Mouse (Mus musculus): ENCODE data around the gene Srpr. TPM values are rescaled to one million over a fixed set of nuclear protein-coding genes. Genes with fewer than 3 reads are reported as not detected.

Gene Srpr
- polyA plus RNA-seq, 3 experiments from 2014 or later, result 87.5 to 100 (median 90.5) TPM

GRCm38 (mm10) chr9:35263431-35263830 is 63.5 kb downstream of the Srpr start:
- ATAC-seq, result no peak

DNA sequence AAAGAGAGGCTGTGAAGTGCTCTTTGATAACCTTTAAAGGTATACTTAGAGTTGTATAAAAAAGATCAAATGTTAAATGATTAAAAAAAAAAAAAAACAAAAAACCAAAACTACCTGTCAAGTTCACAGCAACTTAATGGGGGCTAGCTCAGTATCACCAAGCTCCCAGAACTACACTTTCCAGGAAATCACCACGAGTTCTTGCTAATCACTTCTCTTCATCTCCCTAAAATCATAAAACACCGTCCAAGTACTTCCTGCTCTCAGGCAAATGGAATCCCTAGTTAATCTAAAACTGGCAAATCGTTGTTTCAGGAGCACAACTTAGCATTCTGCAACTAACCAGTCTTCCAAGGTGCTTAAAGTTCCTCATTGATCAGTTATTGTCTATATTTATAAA is 64.5 kb downstream of the Srpr start:
- no peak for ATAC-seq

DNA sequence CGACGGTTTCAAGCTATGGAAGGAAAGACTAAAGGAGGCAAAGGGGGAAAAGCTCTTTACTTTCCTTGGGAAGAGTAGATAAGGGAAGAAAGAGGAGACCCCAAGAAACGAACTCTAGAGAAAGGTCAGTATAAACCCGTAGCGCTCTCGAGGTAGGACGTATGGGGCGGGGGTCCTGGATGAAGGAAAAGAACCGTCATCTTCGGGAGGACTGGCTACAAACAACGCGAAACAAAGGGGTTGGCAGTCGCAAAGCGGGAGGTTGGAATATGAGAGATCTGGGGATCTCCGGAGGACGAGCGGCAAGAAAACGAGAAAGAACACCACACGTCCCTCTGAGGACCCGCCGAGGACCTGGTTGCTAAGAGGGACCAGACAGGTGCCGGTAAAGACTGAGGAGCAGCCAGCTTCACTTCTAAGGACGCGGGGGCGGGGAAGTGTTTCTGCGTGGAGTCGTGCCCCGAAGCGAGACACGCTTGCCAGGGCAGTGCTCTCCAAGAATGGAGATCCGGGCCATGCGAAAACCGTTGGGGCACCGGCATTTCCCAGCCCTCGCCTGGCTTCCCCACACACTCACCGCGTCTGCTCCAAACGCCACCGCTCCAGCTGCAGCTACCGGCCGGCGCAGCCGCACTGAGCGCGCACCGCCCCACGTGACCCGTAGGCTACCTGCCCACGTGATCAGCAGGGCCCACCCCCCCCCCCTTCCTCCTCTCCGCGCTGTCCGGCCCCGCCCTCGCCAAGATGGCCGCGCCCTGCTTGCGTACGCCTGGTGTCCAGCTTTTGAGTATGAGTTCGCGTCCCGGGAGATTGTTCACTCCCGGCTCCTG is 67.4 kb downstream of the Srpr start, which contains the start of the genes Fam118b and Rpusd4:
Gene Fam118b (minus strand): TSS at position 660 of the 830 bp plus-strand sequence.
Gene Rpusd4 (plus strand): TSS at position 720 of the 830 bp plus-strand sequence.
- ATAC-seq, result peak; percentile 84

DNA sequence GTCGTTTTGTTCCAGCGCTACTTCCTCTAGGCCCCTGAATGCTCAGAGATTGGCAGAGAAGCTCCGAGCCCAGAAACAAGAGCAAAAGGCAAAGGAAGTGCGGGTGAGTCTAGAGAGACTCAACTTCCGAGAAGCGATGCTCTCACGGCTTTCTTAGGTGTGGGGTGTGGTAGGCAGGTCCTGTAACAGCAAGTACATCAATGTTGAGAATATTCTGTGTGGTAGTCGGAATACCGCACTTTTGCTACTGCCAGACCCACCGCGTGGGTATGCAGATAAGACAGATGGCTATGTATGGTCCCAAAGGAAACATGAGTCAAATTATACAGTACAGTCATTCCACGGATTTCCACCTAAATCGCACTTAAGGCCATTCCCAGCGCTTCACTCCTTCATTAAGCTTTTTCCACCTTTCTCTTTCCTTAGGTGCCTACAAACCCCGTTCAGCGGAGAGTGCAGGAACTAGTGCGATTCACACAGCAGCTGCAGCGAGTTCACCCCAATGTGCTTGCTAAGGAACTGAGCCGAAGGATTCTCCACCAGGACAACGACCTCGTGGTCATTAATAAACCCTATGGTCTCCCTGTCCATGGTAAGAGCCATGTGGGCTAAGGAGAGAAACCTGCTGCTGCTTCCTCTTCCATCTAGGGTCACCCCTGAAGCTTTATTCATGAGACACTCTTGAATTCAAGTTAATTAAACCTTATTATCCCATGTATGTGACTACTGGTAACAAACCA is 68.2 kb downstream of the Srpr start:
- ATAC-seq, result peak; percentile 44

DNA sequence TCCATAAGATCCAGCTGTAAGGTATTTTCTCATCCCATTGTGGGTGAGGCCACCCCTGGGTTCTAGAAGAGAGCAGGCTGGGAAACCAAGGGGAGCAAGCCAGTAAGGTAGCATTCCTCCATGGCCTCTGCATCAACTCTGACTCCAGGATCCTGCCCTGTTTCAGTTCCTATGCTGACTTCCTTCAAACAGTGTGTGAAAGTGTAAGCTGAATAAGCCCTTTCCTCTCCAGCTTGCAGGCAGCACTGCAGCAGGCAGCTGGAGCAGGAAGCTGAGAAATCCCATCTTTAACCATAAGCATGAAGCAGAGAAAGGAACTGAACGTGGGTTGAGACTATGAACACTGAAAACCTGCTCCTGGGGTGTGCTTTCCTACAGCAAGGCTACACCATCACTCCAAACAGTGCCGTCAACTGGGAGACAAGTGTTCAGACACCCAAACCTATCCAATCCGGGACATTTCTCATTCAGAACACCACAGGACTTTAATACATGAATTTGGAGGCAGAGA is 77.9 kb downstream of the Srpr start:
- no peak for ATAC-seq

DNA sequence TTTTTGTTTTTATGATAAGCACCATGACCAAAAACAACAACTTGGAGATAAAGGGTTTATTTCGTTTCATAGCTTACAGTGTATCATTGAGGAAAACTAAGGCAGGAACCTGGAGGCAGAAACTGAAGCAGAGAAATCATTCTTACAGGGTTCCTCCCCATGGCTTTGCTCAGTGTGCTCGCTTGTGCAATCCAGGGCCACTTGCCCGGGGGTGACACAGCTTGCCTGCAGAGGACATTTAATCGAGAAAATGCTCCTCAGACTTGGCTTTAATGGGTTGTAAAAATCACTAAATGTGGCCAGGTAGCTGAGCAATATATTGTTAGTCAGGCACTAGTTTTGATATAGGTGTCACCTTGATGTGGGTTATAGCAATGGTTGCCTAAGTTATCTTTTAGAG is 78.5 kb downstream of the Srpr start:
- ATAC-seq, result no peak

DNA sequence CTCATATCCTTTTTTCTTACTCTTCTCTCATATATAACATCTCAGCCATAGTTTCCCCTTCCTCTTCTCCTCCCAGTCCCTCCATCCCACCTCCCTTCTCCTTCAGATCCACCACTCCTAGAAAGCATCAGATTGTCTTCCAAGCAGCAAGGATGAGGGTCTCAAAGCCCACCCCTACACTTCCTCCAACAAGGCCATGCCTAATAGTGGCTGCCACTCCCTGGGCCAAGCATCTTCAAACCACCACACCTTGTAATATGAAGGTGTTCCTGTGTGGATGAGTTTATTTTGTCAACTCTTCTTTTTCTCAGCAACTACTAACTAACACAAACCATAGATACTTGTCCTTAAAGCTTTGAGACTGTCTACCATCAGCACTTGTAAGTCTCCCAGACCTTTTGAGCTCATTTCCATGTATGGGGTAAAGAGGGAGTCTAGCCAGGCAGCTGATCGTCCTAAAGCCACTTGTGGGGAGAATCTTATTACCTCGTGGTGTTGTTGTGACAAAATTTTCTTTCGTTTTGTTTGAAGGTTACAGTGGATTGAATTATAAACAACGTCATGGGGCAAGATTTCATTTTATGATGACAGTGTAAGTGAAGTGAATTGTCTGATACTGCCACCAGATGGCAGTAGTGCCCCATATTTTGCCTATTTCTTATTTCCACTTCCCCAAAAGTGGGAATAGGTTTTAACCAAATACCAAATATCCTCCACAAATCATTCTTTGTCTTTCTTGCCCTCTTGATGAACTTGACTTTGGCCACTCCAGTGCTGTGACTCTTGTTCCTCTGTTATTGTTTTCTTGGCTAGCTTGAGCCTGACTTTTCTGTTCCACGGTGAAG is 82.3 kb downstream of the Srpr start:
- peak; percentile 84 for ATAC-seq

- ATAC-seq, result no peak
These were observed 82.9 kb downstream of the Srpr start for GRCm38 (mm10) chr9:35282851-35283200.

GRCm38 (mm10) chr9:35283415-35284069 is 83.6 kb downstream of the Srpr start:
- ATAC-seq, result no peak

DNA sequence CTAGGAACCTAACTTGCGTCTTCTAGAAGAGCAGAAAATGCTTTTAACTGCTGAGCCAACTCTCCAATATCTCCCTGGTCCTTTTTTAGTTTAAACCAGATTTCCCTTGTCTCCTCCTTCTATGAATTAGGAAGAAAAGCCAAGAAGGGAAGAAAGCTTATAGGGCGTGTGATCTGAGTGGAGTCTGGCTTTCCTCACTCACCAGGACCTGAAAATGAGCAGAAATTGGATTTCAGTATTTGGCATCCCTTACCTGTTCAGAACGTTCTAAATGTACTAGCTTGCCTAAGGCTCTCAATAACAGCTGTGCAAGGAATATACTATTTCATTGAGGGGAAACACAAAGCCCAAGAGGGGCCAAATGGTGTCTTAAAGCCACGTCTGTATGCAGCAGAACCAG is 84.4 kb downstream of the Srpr start:
- no peak for ATAC-seq

DNA sequence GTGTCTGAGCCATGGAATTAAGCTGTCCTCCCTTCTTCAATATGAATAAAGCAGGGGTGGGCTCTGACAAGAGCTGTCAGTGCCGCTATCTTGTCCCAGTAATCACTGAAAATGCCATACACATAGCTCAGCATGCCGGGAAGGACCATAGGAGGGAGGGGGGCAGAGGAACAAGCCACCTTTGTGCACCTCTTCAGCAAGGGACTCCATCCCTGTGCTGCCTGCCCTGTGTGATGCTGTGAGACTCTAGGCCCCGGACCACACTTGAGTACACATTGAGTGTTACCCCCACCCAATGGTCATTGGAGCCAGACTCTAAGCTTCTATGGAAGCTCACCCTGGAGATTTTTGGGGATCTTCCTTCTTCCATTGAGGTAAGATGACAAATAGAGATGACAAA is 86.4 kb downstream of the Srpr start:
- no peak for ATAC-seq

DNA sequence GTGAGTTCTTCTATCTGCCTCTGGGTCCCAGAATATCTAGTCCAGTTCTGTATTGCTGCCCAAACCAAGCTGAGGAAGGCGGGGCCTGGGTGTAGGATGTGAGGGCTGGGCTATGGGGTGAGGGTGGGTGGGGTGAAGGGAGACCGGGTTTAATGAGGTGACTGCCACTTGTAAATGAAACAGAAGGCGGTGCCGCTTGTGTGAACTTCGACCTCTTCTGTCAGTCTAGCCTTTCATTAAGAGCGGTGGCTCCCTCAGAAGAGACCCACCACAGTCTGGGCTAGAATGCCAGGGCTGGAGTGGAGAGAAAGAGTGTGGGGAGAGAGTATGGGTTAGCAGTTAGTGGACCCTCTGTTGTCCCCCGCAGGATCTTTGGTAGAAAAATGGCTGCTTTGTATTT is 90.0 kb downstream of the Srpr start:
- ATAC-seq, result no peak

GRCm38 (mm10) chr9:35290417-35290816 is 90.4 kb downstream of the Srpr start:
- no peak for ATAC-seq

- ATAC-seq, result no peak
These were observed 90.9 kb downstream of the Srpr start for GRCm38 (mm10) chr9:35290916-35291315.

DNA sequence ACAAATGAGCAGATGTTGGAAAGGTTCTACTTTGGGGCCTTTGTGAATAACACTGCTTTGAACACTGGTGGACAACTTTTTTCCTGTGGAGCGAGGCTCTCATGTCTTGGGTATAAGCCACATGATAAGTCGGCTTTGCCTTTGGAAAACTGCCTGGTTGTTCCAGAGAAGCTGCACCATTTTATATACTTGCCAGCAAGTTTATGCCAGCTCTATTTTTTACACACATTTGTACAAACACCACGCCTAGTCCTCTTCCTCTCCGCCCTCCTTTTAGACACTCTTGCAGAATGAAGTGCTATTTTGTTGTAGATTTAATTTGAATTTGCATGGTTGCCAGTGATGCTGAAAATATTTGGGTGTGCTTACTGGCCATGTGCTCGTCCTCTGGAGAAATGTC is 93.5 kb downstream of the Srpr start:
- ATAC-seq, result no peak

Other genes starting within 250 kb of the Srpr start
- gene St3gal4, start 80.9 kb upstream of the Srpr start, polyA plus RNA-seq (2017; shearing (Covaris generic)), result 10 to 100 TPM; 11.2 to 29.1 (median 17.9) TPM
- 10 to 100 TPM; 83.4 to 94.5 (median 92.4) TPM for gene Dcps, start 24.1 kb upstream of the Srpr start, polyA plus RNA-seq (2017; shearing (Covaris generic))
- 1 to 10 TPM; 3.8 to 4.5 (median 4.5) TPM for gene Tirap, start 116 bp downstream of the Srpr start, polyA plus RNA-seq (2017; shearing (Covaris generic))
- gene Foxred1, start 10.9 kb downstream of the Srpr start, polyA plus RNA-seq (2017; shearing (Covaris generic)), result 10 to 100 TPM; 22.1 to 33.3 (median 27.3) TPM
- 10 to 100 TPM; 45.5 to 66.0 (median 60.7) TPM for gene Fam118b, start 67.6 kb downstream of the Srpr start, polyA plus RNA-seq (2017; shearing (Covaris generic))
- 10 to 100 TPM; 31.2 to 40.4 (median 39.0) TPM for gene Rpusd4, start 67.7 kb downstream of the Srpr start, polyA plus RNA-seq (2017; shearing (Covaris generic))
- gene Cdon, start 221.0 kb downstream of the Srpr start, polyA plus RNA-seq (2017; shearing (Covaris generic)), result 1 to 10 TPM; 2.6 to 3.6 (median 3.2) TPM

All from inflammation-experienced regulatory T-cells, adult 6 months (primary cell).